Mouse (Mus musculus) gastrocnemius, postnatal 36 days (tissue): ENCODE measurements around the gene Mcl1. TPM values are rescaled to one million over a fixed set of nuclear protein-coding genes. Genes with fewer than 3 reads are reported as not detected.
"Not testable (repeated sequence)": the region's sequence is repeated elsewhere in the genome, so short reads cannot be mapped to it uniquely, and the experiment has no call there.

Experiments
- DNase-seq, 2 experiments: peaks; one replicate each; pipeline ENCODE4 v3.0.0; 2022
- intact Hi-C: fragments of 180-260 bp; cut with DNase I; formaldehyde crosslinking; loops from one replicate; pipeline ENCODE4 v1.15.1; 2025
- long read RNA-seq, 2 experiments: library from polyadenylated mRNA; stranded (forward); transcript quantifications; one replicate each; pipeline ENCODE4 v2.0.0; 2021
- total RNA-seq, 2 experiments: library from RNA; stranded (reverse); gene quantifications; 2 replicates each; pipeline ENCODE4 v1.2.3; 2021

The Mcl1 gene
- total RNA-seq: 100 to 1,000 TPM; 109 to 130 TPM
- long read RNA-seq, experiment 1, transcript Mcl1-201 (3 exons, 3,418 nt): major isoform, 28 of 68 reads
- long read RNA-seq, experiment 1, partial matches to known transcripts: 2 of 68 reads
- long read RNA-seq, experiment 1, other reads (novel, unspliced or antisense): 38 of 68 reads
- long read RNA-seq, experiment 2, transcript Mcl1-201 (3 exons, 3,418 nt): major isoform, 42 of 90 reads
- long read RNA-seq, experiment 2, partial matches to known transcripts: 6 of 90 reads
- long read RNA-seq, experiment 2, other reads (novel, unspliced or antisense): 42 of 90 reads

DNA sequence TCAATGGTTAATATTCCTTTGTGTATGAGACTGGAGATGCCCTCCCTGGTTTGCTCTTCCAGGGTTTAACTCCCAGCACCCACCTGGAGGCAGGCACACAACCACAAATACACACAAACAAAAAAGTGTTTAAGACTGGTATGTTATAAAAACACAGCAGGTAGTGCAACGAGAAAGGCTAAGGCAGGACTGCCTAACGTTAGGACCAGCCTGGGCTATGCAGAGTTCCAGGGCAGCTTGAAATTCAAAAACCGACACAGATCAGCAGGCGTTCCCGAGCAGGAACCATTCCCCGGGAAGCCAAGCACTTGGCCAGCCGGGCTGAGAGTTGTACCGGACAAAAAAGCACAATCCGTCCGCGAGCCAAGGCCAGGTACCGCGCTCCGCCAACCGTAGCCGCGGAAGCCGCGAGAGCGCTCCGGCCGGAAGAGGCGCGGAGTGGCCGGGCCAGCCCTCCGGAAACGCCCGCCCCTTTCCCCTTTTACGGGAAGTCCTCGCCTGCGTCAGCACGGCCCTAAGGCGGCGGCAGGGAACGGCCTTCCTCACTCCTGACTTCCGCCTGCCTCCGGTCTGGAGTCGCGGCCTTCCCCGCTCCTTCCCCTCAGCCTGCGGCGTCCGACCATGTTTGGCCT, at the start of gene Mcl1:
TSS of gene Mcl1 (plus strand) at position 553 of the 632 bp plus-strand sequence.
- DNase-seq: peak; percentile 90 to 95
- intact Hi-C loops: no loop called here

DNA sequence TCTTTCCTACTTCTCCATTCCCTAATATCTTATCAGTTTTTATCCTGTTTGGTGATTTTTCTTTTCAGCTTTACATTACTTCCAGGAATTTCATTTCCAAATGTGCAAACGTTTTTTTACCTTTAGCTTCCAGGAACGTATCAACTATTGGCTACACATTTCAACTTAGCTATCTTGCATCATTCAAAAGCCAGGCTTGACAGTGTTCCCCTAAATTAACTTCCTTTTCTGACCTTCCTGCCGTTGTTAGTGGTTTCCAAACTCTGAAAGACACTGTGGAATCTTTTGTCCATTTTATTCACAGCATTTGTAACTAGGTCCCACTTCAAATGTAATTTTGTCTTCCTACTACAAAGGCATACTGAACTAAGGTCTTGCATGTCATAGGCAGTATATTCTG, 49.4 kb upstream of the Mcl1 start:
- no peak for DNase-seq
- intact Hi-C loops: no loop called here

DNA sequence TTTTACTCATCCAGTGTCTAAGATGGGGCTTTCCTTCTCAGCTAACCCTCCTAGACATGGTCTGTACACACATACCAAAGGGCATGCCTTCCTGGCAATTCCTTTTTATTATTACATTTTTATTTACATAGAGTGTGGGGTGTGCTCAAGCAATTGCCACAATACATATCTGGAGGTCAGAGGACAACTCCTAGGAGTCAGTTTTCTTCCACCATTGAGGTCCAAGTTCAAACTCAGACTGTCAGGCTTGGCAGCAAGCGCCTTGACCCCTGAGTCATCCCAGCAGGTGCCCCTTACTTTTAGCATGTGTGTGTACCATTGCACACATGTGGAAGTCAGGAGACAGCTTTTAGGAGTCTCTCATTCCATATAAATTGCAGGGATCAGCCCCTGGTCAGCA, 44.6 kb upstream of the Mcl1 start:
- intact Hi-C loops: no loop called here
- no peak for DNase-seq

DNA sequence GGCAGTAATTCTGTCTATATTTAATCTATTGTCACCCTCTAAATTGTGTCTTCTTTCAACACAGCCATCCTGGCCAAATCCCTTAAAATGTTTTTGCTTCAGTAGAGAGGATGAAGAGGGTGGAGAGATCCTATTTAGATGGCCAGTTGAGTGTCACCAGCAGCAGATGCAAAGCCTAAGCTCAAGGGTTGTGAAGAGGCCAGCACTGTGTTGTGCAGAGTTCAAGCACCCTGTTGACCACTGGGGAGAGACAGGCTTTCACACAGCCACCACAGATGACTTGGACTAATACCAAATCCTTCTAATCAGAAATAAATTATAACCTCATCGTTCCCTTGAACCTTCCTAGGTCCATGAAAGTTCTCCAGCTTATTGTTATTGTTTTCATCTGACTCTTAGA, 40.1 kb upstream of the Mcl1 start:
- intact Hi-C loops: loop anchor here (5.0 kb wide), 1 partner anchor 154 kb away; no protein-coding TSS in a partner anchor
- DNase-seq: no peak

DNA sequence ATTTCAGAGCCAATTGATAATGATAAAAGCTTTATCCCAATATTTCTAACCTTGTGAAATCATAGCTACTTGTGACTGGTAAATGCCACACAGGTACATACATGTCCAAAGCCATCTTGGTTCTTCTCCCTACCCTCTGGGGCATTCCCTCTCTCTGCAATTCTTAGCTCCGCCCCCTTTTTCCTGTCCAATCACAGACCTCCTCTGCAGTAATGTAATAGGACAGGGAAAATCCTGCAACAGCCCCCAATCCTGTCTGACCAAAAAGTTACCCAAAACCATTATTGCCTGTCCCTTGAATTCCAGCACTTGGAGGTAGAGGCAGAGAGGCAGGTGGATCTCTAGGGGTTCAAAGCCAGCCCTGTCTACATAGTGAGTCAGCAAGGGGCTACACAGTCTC, 37.3 kb upstream of the Mcl1 start:
- no peak for DNase-seq
- intact Hi-C loops: no loop called here

DNA sequence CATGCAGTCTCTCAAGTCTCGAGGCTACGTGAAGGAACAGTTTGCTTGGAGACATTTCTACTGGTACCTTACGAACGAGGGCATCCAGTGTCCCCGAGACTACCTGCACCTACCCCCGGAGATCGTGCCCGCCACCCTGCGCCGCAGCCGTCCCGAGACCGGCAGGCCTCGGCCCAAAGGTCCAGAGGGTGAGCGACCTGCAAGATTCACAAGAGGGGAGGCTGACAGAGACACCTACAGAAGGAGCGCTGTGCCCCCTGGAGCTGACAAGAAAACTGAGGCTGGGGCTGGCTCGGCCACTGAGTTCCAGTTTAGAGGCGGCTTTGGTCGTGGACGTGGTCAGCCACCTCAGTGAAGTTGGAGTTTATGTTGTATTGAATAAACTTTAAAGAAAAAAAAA, 36.2 kb upstream of the Mcl1 start:
- intact Hi-C loops, DNase-seq: not testable (repeated sequence)

DNA sequence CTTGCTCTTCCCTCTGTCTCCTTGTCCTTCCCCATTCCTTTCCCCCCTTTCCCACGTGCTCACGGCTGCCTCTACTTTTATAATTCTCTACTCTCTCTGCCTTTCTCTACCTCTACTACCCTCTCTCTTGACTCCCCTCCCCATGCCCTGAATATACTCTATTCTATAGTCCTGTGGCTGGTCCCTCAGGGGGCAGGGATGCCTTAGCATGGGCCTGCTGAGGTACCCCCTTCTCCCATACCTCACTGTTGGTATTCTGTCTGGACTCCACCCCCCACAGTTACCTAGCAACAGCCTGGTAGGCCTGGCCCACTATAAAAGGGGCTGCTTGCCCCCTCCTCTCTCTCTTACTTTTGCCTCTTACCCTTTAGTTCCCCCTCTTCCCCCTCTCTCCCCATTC, 35.0 kb upstream of the Mcl1 start:
- intact Hi-C loops: no loop called here
- DNase-seq: no peak

DNA sequence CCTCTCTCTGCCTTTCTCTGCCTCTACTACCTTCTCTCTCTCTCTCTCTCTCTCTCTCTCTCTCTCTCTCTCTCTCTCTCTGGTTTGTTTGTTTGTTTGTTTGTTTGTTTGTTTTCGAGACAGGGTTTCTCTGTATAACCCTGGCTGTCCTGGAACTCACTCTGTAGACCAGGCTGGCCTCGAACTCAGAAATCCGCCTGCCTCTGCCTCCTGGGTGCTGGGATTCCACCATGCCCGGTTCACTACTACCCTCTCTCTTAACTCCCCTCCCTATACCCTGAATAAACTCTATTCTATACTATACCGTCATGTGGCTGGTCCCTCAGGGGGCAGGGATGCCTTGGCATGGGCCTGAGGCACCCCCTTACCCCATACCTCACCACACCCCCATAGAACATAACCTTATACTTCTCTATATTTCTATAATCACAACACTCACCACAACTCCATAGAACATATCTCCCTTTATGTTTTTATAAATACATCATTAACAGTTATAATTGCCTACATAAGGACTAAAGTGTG, 34.5 kb upstream of the Mcl1 start:
- DNase-seq, intact Hi-C loops: not testable (repeated sequence)

DNA sequence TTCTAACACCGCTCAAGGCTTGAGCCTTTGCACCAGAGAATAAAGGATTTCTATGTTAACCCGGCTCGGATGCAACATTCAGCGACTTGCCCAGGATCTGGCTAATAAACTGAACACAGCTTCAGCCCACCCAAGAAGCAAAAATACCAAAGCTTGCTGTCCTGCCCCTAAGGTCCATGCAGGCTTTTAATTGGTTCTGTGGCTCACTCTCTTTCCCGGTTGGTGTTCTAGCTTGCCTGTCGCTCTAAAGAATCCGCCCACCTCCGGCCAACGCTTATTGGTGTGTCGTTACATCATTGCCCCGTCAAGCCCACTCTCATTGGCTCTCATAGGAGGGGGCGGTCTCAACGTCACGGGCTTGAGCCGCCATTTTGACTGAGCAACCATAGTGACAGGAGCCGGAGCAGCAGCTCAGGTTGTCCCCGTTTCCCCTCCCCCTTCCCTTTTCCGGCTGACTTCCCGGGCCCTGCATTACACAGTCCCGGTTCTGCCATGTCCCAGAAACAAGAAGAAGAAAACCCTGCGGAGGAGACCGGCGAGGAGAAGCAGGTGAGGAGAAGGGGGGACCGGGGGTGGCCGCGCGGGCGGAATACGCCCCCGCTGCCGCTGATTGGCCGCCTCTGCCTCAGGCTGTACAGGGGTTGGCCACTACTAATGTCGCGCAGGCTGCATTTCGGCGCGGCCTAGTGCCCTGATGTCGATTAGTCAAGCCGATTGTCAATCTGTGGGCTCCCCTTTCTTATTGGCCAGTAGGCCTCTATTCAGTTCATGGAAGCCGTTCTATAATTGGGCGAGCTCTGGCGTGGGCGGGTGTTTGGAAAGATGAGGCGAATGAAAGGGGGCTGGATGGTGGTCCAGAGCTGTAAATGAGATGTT, 33.7 kb upstream of the Mcl1 start, which contains the start of gene Ensa:
TSS of gene Ensa (plus strand) at position 366 of the 876 bp plus-strand sequence.
- DNase-seq: peak; percentile 96 to 97
- intact Hi-C loops: no loop called here

DNA sequence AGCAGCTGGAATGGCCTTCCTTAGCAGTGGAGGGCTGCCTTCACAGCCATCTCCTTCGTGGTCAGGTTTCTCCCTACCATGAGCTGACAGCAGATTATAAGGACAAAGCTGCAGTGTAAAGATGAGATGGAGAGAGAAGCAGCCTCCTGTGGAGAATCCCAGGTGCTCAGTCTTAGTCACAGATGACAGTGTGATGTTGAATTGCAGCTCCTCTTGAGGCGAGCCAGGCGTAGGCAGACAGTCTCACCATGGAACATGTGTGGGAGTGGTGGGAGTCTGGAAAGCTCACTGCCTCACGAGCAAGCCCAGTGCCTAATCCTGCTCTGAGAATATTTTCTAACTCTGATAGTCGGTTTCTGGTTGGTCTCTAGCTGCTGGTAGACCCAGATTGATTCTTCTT, 30.8 kb upstream of the Mcl1 start:
- no peak for DNase-seq
- intact Hi-C loops: no loop called here

DNA sequence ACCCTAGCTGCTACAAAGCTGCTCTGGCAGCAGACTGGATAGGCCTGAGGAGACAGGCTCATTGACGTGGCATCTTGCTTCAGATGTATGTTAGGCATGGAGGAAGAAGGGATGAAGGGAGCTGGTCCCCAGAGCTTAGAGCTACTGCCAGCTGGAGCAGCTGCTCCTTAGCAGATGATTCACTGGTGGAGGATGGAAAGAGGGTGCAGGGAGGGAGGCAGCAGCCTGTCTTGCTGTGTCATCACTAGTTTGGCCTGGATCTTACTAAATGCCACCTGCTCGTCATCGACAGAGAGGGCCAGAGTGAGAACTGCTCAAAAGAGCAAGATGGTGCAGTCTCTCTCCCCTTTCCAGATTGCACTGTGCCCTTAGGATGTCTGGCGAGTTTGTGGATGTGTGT, 28.8 kb upstream of the Mcl1 start:
- DNase-seq: no peak
- intact Hi-C loops: loop anchor here (5.0 kb wide), 2 partner anchors 48 to 123 kb away; no protein-coding TSS in a partner anchor

DNA sequence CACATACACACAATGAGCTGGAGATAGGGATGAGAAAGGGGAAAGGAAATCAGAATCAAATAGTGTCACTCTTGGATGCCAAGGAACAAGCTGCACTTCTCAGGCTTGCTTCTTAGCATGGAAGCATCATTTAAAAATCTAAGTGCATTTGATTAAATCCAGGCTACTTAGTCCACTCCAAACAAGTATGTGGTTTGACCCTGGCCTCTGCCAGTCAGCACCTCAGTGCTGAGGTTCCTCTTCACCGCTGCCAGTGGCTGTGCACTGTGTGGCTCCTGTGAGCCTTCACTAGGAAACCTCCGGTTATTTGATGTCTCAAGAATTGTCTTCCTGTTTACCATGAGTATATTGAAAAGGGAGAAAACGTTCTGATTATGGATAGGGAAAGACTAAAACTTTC, 27.7 kb upstream of the Mcl1 start:
- intact Hi-C loops: loop anchor here (5.0 kb wide), 2 partner anchors 46 to 121 kb away; no protein-coding TSS in a partner anchor
- no peak for DNase-seq

DNA sequence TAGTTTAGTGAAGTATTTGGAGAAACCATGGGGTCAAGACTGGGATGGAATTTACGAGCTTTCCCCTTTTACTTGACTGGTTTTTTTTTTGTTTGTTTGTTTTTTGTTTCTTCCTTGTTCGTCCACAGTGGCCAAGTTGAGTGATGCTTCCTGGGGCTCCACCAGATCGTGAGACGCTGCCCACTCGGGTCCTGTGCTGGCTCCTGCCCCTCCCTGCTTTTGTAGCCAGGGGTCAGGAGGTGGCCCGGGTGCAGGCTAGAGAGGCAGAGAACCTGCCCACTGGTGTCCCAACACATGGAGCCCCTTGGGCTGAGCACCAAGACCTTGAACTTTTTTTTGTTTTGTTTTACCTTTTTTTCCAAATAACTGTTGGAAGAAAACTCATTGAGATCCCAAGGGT, 27.3 kb upstream of the Mcl1 start:
- intact Hi-C loops: loop anchor here (5.0 kb wide), 2 partner anchors 46 to 121 kb away; no protein-coding TSS in a partner anchor
- DNase-seq: no peak

DNA sequence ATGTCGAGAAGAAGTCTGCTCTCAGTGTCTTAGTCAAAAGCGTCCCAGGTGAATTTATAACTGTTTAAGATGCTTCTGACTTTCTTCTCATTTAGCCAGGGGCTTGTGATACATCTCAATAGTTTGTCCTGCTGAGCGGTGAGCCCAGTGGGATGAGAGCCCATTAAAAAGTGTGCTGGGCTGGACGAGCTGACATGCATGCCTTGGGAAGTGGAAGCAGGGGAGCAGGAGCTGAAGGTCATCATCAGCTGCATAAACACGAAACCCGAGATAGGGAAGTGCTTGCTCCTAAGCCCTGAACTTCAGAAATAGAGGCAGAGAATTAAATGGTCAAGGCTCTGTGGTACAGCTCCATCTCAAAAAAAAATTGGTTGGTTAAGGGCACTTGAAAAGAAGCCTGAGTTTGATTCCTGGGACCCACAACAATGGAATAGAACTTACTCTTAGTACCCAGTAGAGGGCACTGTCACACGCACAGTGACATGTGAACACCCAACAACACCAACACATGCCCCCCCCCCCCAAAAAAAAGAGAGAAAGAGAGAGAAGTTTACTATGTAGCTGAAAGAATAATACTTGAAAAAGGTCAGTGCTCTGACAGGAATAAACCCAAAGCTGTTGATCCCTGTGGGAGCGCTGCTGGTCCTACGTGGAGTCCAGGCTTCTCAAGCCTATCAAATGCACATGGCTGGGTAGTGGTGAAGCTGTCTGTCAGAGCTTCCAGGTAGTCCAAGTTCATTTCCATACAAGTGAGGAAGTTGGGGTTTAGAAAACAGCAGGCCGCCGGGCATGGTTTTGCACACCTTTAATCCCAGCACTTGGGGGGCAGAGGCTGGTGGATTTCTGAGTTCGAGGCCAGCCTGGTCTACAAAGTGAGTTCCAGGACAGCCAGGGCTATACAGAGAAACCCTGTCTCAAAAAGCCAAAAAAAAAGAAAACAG, 25.7 kb upstream of the Mcl1 start:
- intact Hi-C loops: loop anchor here (5.0 kb wide), 2 partner anchors 44 to 119 kb away; no protein-coding TSS in a partner anchor
- DNase-seq: no peak

DNA sequence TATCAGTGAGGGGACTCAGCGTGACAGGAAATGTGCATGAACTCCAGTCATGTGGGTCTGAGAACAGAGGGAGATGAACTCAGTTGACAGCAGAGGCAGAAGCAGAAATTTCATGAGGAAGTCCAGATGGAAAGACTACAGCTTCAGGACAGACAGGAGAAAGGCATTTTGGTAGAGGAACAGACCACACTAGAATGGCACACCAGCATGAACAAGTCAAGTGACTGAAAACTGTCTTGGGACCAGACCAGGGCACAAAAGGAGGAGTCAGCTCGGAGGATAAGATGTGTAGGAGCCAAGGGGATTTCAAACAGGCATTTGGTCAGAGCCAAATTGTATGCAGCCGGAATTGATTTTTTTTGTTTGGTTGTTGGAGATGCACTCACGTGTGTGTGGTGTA, 23.0 kb upstream of the Mcl1 start:
- intact Hi-C loops: no loop called here
- DNase-seq: no peak

DNA sequence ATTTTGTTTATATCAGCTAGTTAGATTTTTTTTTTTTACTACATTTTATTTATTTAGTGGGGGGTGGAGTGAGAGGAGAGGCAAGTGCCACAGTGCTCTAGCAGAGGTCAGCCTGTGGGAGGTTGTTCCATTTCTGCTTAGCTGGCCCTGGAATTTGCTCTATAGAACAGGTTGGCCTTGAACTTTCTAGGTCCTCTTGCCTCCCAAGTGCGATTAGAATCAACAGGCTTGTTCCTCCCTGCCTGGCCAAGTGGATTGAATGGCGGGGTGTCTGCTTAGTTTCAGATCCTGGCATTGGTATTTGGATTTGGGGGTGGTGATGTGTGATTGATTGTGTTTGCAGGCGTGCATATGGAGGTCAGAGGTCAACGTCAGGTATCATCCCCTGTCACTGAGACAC, 22.5 kb upstream of the Mcl1 start:
- intact Hi-C loops: no loop called here
- no peak for DNase-seq

DNA sequence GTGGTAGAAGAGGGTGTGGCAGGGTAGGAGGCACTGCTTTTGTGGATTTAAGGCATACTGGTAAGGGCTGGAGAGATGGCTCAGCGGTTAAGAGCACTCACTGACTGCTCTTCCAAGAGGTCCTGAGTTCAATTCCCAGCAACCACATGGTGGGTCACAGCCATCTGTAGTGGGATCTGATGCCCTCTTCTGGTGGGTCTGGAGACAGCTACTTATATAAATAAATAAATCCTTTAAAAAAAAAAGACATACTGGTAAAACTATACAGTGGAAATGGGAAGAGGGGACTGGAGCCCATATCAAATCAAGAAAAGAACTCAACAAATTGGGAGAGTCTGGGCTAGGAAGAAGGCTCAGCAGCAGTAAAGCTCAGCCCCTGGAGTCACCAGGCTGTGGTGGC, 18.9 kb upstream of the Mcl1 start:
- intact Hi-C loops: no loop called here
- DNase-seq: no peak

DNA sequence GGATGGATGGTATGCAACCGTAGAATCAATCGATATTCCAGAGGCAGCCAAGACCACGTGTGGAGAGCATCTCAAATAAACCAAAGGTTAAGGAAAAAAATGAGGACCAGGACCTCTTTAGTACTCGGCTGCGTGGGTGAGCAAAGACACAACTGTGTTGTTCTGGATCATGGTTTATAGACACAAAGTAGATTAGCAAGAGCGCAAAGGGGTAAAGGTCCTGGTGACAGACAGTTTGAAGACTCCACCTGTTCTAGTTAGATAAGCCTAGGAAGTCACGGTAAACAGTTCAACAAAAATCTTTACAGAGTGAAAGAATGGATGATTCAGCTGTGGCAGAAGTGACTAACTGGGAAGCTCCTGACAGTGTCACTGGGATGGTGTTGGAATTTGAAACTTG, 15.5 kb upstream of the Mcl1 start:
- intact Hi-C loops: no loop called here

DNA sequence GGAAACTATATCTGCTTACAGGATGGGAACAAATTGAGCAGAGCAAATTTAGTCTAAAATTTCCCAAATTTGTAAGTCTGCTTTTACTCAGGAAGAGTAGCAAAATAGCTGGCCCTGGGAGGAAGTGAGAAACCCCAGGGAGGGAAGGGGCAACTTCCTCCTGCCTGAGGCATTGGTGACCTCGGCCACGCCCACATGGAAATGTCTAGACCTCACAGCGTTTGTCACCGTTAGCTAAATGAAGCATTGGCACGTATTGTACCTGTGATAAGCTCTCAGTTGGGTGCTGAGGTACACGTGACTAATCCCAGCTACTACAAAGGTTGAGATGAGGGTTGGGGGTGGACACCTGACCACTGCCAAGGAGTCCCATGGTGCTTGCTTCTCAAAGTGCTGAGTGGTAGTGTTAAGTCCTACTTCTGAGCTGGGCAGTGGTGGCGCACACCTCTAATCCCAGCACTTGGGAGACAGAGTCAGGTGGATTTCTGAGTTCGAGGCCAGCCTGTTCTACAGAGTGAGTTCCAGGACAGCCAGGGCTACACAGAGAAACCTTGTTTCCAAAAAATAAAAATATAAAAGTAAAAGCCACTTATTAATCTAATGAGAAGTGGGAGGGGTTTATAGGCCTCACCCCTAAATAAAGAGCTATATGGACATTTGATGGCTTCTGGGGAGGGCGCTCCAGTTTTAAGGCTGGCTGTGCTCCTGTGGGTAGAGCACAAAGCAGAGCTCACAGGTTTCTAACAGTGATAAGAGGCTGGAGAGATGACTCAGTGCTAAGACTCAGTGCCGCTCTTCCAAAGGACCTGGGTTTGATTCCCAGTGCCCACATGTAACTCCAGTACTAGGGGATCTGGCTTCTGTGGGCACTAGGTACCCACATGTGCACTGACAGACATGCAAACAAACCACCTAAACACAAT, 13.0 kb upstream of the Mcl1 start:
- intact Hi-C loops: no loop called here
- DNase-seq: no peak

More for the DNA sequence above, 15.5 kb upstream of the Mcl1 start:
- no peak for DNase-seq
